Mouse (Mus musculus): ENCODE results near the gene Per2. TPM values are rescaled to one million over a fixed set of nuclear protein-coding genes. Genes with fewer than 3 reads are reported as not detected.

Per2 gene
- polyA plus RNA-seq, 1 experiment from 2014 or later = 7.2 TPM

- H3K4me3 ChIP-seq (ENCODE audit: low read depth, low read length) = peak overlapping the region; percentile 83
- ATAC-seq = no peak
- 63% methylated on average over 4 of the region's 4 CpGs for WGBS
- H3K9ac ChIP-seq (ENCODE audit: low read depth, low read length) = peak overlapping the region; percentile 26; the same call in 1 of the 2 replicates
- no peaks in the 10 kb centered on the region for H3K36me3 ChIP-seq (ENCODE audit: control insufficient read depth, insufficient read depth)
- no peaks in the 10 kb centered on the region for H3K27me3 ChIP-seq (replicated peaks; ENCODE audit: control insufficient read depth, insufficient read depth, low read length)
- peak overlapping the region; percentile 76 for H3K4me2 ChIP-seq (replicated peaks; ENCODE audit: low read depth)
- H3K4me1 ChIP-seq (replicated peaks; ENCODE audit: control insufficient read depth, insufficient read depth, low read length) = peaks cover 24% of the 10 kb centered on the region
- H3K27ac ChIP-seq (ENCODE audit: low read depth, low read length) = peak overlapping the region; percentile 97
- H3K9me3 ChIP-seq (ENCODE audit: control insufficient read depth) = no peaks in the 10 kb centered on the region
- no peak for TF ChIP-seq CTCF (IDR thresholded peaks at IDR 0.05; ENCODE audit: low read depth)
Observed at GRCm38 (mm10) chr1:91457116-91457515, 2.0 kb downstream of the Per2 start.

DNA sequence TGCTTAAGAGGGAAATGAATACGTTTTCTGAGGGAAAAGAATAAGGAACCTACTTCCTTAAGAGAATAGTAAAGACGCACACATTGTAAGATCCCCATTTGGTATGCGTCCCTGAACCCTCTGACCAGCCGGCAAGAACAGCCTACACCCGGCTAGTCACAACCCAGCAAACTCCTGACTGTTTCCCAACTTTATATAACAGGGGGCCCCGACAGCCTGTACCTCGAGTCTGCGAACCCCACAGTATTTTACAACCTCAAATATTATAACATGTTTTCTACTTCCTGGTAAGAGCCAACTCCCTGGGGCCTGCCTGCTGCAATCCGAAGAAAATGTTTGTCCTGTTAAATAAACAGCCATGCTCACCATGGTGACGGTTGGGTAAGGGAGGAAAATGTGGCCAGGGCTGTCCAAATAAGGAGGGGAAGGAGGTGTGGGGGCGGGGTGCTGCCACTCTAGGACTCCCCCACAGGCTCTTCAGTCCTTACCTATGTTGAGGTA is 2.8 kb downstream of the Per2 start:
- Histone ChIP-seq H3K27ac (ENCODE audit: low read depth, low read length) (peak overlapping the region; percentile 97), H3K9me3 (ENCODE audit: control insufficient read depth) (no peaks in the 10 kb centered on the region), H3K4me2 (replicated peaks; ENCODE audit: low read depth) (peak overlapping the region; percentile 76), H3K36me3 (ENCODE audit: control insufficient read depth, insufficient read depth) (no peaks in the 10 kb centered on the region), H3K4me1 (replicated peaks; ENCODE audit: control insufficient read depth, insufficient read depth, low read length) (peaks cover 24% of the 10 kb centered on the region), H3K9ac (ENCODE audit: low read depth, low read length) (peak overlapping the region; percentile 43), H3K4me3 (ENCODE audit: low read depth, low read length) (peak overlapping the region; percentile 11; the same call in 1 of the 2 replicates), H3K27me3 (replicated peaks; ENCODE audit: control insufficient read depth, insufficient read depth, low read length) (no peaks in the 10 kb centered on the region)
- ATAC-seq = peak; percentile 56
- no peak for TF ChIP-seq CTCF (IDR thresholded peaks at IDR 0.05; ENCODE audit: low read depth)
- WGBS = 2% methylated on average over 11 of the region's 11 CpGs

DNA sequence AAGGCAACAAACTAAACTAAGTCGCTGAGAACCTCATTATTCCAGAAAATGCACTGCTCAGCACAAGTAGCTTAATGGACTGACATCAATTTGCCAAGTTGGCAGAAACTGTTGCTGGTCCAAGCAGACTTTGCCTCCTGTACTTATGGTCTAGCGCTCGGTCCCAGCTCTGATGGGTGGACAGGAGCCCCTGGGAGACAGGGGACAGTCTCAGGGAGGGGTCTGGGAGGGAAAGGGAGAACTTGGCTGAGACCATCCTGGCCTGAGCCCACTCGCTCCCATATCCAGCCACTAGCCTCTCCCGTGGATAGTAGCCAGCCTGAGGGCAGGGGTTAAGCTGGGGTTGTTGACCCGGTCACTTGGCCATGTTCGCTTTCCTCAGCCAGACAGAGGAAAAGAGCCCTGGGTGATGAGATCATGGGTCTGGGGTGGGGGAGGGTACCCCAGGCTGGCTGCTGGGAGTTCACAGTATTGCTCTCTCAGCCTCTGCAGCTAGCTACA is 3.4 kb downstream of the Per2 start:
- H3K9ac ChIP-seq (ENCODE audit: low read depth, low read length) = peak overlapping the region; percentile 43
- no peak for TF ChIP-seq CTCF (IDR thresholded peaks at IDR 0.05; ENCODE audit: low read depth)
- no peaks in the 10 kb centered on the region for H3K36me3 ChIP-seq (ENCODE audit: control insufficient read depth, insufficient read depth)
- peak overlapping the region; percentile 97 for H3K27ac ChIP-seq (ENCODE audit: low read depth, low read length)
- no peaks in the 10 kb centered on the region for H3K27me3 ChIP-seq (replicated peaks; ENCODE audit: control insufficient read depth, insufficient read depth, low read length)
- H3K4me1 ChIP-seq (replicated peaks; ENCODE audit: control insufficient read depth, insufficient read depth, low read length) = peaks cover 27% of the 10 kb centered on the region
- peak overlapping the region; percentile 11 for H3K4me3 ChIP-seq (ENCODE audit: low read depth, low read length)
- 7% methylated on average over 7 of the region's 7 CpGs for WGBS
- peak overlapping the region; percentile 76 for H3K4me2 ChIP-seq (replicated peaks; ENCODE audit: low read depth)
- no peak; the same call in 1 of the 2 replicates for ATAC-seq
- H3K9me3 ChIP-seq (ENCODE audit: control insufficient read depth) = no peaks in the 10 kb centered on the region

DNA sequence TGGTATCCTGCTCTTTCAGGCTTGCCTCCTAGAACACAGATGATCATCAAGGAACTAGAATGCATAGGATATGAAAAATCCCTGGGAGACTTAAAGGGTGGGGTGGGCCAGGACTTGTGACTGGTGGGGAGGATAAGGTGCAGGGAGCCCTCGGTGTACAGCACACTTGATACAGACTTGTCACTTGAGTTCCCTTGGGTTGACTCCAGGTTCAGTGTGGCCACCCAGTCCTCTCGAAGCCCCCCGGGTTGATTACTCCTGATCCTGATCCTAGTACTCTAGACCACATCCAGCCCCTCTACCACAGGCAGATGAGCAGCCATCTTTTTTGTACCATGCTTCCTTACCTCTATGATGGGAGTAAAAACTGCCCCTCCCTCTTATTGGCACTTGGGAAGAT is 4.2 kb downstream of the Per2 start:
- 59% methylated on average over 3 of the region's 3 CpGs for WGBS
- no peak for TF ChIP-seq CTCF (IDR thresholded peaks at IDR 0.05; ENCODE audit: low read depth)
- peak overlapping the region; percentile 76 for H3K4me2 ChIP-seq (replicated peaks; ENCODE audit: low read depth)
- H3K36me3 ChIP-seq (ENCODE audit: control insufficient read depth, insufficient read depth) = peaks cover 6% of the 10 kb centered on the region
- no peak for ATAC-seq
- no peaks in the 10 kb centered on the region for H3K9me3 ChIP-seq (ENCODE audit: control insufficient read depth)
- H3K4me3 ChIP-seq (ENCODE audit: low read depth, low read length) = peak overlapping the region; percentile 11; the same call in 1 of the 2 replicates
- H3K27ac ChIP-seq (ENCODE audit: low read depth, low read length) = peak overlapping the region; percentile 97
- peaks cover 25% of the 10 kb centered on the region for H3K4me1 ChIP-seq (replicated peaks; ENCODE audit: control insufficient read depth, insufficient read depth, low read length)
- H3K27me3 ChIP-seq (replicated peaks; ENCODE audit: control insufficient read depth, insufficient read depth, low read length) = no peaks in the 10 kb centered on the region
- peak overlapping the region; percentile 43 for H3K9ac ChIP-seq (ENCODE audit: low read depth, low read length)

- Histone ChIP-seq H3K4me3 (ENCODE audit: low read depth, low read length) (no peak overlapping the region), H3K4me2 (replicated peaks; ENCODE audit: low read depth) (peak overlapping the region; percentile 76), H3K4me1 (replicated peaks; ENCODE audit: control insufficient read depth, insufficient read depth, low read length) (peaks cover 25% of the 10 kb centered on the region), H3K9me3 (ENCODE audit: control insufficient read depth) (no peaks in the 10 kb centered on the region), H3K27ac (ENCODE audit: low read depth, low read length) (peak overlapping the region; percentile 97), H3K9ac (ENCODE audit: low read depth, low read length) (no peak overlapping the region), H3K36me3 (ENCODE audit: control insufficient read depth, insufficient read depth) (peaks cover 12% of the 10 kb centered on the region), H3K27me3 (replicated peaks; ENCODE audit: control insufficient read depth, insufficient read depth, low read length) (no peaks in the 10 kb centered on the region)
- 33% methylated on average over 3 of the region's 3 CpGs for WGBS
- ATAC-seq = peak; percentile 9
- TF ChIP-seq CTCF (IDR thresholded peaks at IDR 0.05; ENCODE audit: low read depth) = no peak
Observed at GRCm38 (mm10) chr1:91454366-91454765, 4.8 kb downstream of the Per2 start.

- Histone ChIP-seq H3K4me1 (replicated peaks; ENCODE audit: control insufficient read depth, insufficient read depth, low read length) (peaks cover 26% of the 10 kb centered on the region), H3K9me3 (ENCODE audit: control insufficient read depth) (no peaks in the 10 kb centered on the region), H3K27me3 (replicated peaks; ENCODE audit: control insufficient read depth, insufficient read depth, low read length) (no peaks in the 10 kb centered on the region), H3K4me3 (ENCODE audit: low read depth, low read length) (no peak overlapping the region), H3K4me2 (replicated peaks; ENCODE audit: low read depth) (peak overlapping the region; percentile 76), H3K27ac (ENCODE audit: low read depth, low read length) (peak overlapping the region; percentile 97), H3K36me3 (ENCODE audit: control insufficient read depth, insufficient read depth) (peaks cover 15% of the 10 kb centered on the region), H3K9ac (ENCODE audit: low read depth, low read length) (no peak overlapping the region)
- ATAC-seq = no peak
- TF ChIP-seq CTCF (IDR thresholded peaks at IDR 0.05; ENCODE audit: low read depth) = no peak
- 28% methylated on average over 9 of the region's 9 CpGs for whole genome bisulfite sequencing
Observed at GRCm38 (mm10) chr1:91453932-91454331, 5.2 kb downstream of the Per2 start.
